Mouse (Mus musculus) left cerebral cortex, adult 2 months (tissue): ENCODE results near the gene Kctd5. TPM values are rescaled to one million over a fixed set of nuclear protein-coding genes. Genes with fewer than 3 reads are reported as not detected.

ENCODE experiments used
- DNase-seq, 2 experiments: peaks; one replicate each; pipeline ENCODE4 v3.0.0; 2021 to 2022; ENCODE audit warnings: low spot score in 2 of 2, mixed read lengths in 1 of 2; ENCODE audit errors: extremely low spot score in 1 of 2
- H3K27ac ChIP-seq: fragments of 200-600 bp; 2 replicates; pipeline ENCODE4 v1.8.1; 2022
- H3K4me3 ChIP-seq: fragments of 200-600 bp; 2 replicates; pipeline ENCODE4 v1.8.1; 2022
- CTCF ChIP-seq: fragments of 200-600 bp; IDR thresholded peaks from 2 replicates; pipeline ENCODE4 v1.8.1; 2022; ENCODE audit warnings: antibody characterized with exemption, mild to moderate bottlenecking, moderate library complexity
- intact Hi-C: fragments of 180-260 bp; cut with DNase I; formaldehyde crosslinking; loops from one replicate; pipeline ENCODE4 v1.15.1; 2025
- total RNA-seq, 2 experiments: library from RNA; stranded (reverse); gene quantifications; 2 replicates each; pipeline ENCODE4 v1.2.3; 2021

Gene Kctd5
- total RNA-seq, 2 experiments from 2014 or later, result 25.0 to 26.4 TPM

GRCm38 (mm10) chr17:24035087-24035486 is 38.2 kb downstream of the Kctd5 start:
- DNase-seq, result no peak
- H3K27ac ChIP-seq, result no peak overlapping the region
- intact Hi-C loops, result no loop called here
- TF ChIP-seq CTCF, result no peak
- no peak overlapping the region for H3K4me3 ChIP-seq

- no peak for DNase-seq
- no peak for TF ChIP-seq CTCF
- Histone ChIP-seq H3K27ac (no peak overlapping the region), H3K4me3 (no peak overlapping the region)
- intact Hi-C loops, result no loop called here
Observed at GRCm38 (mm10) chr17:24030551-24030950, 42.7 kb downstream of the Kctd5 start.

GRCm38 (mm10) chr17:24029477-24029876 is 43.8 kb downstream of the Kctd5 start:
- no peak for DNase-seq
- no peak overlapping the region for H3K27ac ChIP-seq
- intact Hi-C loops, result no loop called here
- TF ChIP-seq CTCF, result no peak
- H3K4me3 ChIP-seq, result no peak overlapping the region

- TF ChIP-seq CTCF, result no peak
- no peak overlapping the region for H3K27ac ChIP-seq
- no peak overlapping the region for H3K4me3 ChIP-seq
- DNase-seq, result no peak
- intact Hi-C loops, result no loop called here
Observed at GRCm38 (mm10) chr17:24021375-24022199, 51.7 kb downstream of the Kctd5 start.

- TF ChIP-seq CTCF, result no peak
- no peak overlapping the region for H3K4me3 ChIP-seq
- no peak overlapping the region for H3K27ac ChIP-seq
- DNase-seq, result no peak
- intact Hi-C loops, result no loop called here
Observed at GRCm38 (mm10) chr17:24020696-24021095, 52.6 kb downstream of the Kctd5 start.

GRCm38 (mm10) chr17:24015727-24016126 is 57.6 kb downstream of the Kctd5 start:
- peak; percentile 75 for TF ChIP-seq CTCF
- Histone ChIP-seq H3K27ac (no peak overlapping the region), H3K4me3 (no peak overlapping the region)
- intact Hi-C loops, result no loop called here
- no peak for DNase-seq

- DNase-seq, result no peak
- TF ChIP-seq CTCF, result no peak
- intact Hi-C loops, result no loop called here
- H3K27ac ChIP-seq, result no peak overlapping the region
- H3K4me3 ChIP-seq, result no peak overlapping the region
Observed at GRCm38 (mm10) chr17:24014433-24014965, 58.8 kb downstream of the Kctd5 start.

- Histone ChIP-seq H3K4me3 (no peak overlapping the region), H3K27ac (no peak overlapping the region)
- intact Hi-C loops, result no loop called here
- no peak for DNase-seq
- no peak for TF ChIP-seq CTCF
Observed at GRCm38 (mm10) chr17:24012921-24013320, 60.4 kb downstream of the Kctd5 start.

GRCm38 (mm10) chr17:24009617-24010016 is 63.7 kb downstream of the Kctd5 start:
- H3K4me3 ChIP-seq, result no peak overlapping the region
- no peak for DNase-seq
- H3K27ac ChIP-seq, result no peak overlapping the region
- intact Hi-C loops, result no loop called here
- no peak; the same call in none of the 2 replicates for TF ChIP-seq CTCF

- H3K27ac ChIP-seq, result no peak overlapping the region
- DNase-seq, result no peak
- intact Hi-C loops, result no loop called here
- no peak overlapping the region for H3K4me3 ChIP-seq
- no peak for TF ChIP-seq CTCF
Observed at GRCm38 (mm10) chr17:24008105-24008504, 65.2 kb downstream of the Kctd5 start.

GRCm38 (mm10) chr17:24007391-24007790 is 65.9 kb downstream of the Kctd5 start:
- Histone ChIP-seq H3K4me3 (no peak overlapping the region), H3K27ac (no peak overlapping the region)
- no peak for DNase-seq
- no peak for TF ChIP-seq CTCF
- intact Hi-C loops, result no loop called here

GRCm38 (mm10) chr17:24006930-24007329 is 66.4 kb downstream of the Kctd5 start:
- no peak for DNase-seq
- intact Hi-C loops, result no loop called here
- no peak for TF ChIP-seq CTCF
- Histone ChIP-seq H3K27ac (no peak overlapping the region), H3K4me3 (no peak overlapping the region)

- Histone ChIP-seq H3K27ac (no peak overlapping the region), H3K4me3 (no peak overlapping the region)
- intact Hi-C loops, result no loop called here
- DNase-seq, result no peak
- TF ChIP-seq CTCF, result no peak
Observed at GRCm38 (mm10) chr17:24005049-24005448, 68.2 kb downstream of the Kctd5 start.
